Mouse (Mus musculus): Measurements from ENCODE around the gene 1810055G02Rik.
A peak's percentile ranks its signal among the peaks of the same experiment; 100 is the strongest.

Gene 1810055G02Rik

GRCm38 (mm10) chr19:3742716-3743115 lies 34.6 kb downstream of the 1810055G02Rik start:
- DNase-seq (ENCODE audit: low read depth in 1 of 2, low spot score in 2 of 2) = no peak

DNA sequence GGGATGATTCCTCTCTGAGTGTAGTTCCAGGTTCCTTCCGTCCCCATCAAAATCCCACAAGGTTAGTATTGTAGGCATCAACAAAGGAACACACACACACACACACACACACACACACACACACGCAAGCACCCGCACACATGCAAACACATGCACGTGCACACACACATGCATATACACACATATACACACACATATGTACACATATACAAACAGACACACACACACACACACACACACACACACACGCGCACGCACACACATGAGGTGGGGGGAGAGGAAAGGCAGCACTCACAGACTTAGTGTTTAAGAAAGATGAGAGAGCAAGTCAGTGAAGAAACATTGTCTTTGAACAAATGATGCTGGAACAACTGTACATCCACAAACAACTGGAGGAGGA lies 35.3 kb downstream of the 1810055G02Rik start:
- no peak for DNase-seq (ENCODE audit: low read depth in 1 of 2, low spot score in 2 of 2)

DNA sequence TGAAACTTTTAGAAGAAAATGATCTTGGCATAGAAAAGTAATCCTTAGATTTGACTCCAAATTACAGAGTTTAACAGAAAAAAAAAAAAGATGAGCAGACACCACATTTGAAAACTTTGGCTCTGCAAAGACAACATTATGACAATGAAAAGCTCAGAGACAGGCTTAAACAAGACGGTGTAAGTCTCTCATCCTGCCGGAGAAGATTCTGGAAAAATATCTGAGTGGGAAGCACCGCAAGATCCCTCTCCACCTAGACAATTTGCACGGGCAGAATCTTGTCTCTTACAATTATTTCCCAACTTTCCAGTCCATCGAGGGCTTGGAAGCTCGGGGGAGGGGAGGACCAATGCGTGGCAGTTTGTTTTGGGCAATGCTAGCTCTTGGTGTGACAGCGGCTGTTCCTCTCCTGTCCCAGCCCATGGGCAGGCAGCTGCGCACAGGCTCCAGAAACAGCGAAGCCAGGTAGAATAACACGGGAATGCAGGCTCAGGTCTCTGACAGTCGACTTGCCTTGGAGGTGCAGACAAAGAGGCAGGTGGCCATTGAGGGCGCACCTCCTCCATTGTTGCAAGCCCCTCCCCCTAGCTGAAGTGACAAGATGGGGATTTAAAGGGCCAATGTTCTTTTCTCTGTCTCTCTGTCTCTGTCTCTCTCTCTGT lies 35.9 kb downstream of the 1810055G02Rik start:
- DNase-seq (ENCODE audit: low read depth in 1 of 2, low spot score in 2 of 2) = no peak

- no peak for DNase-seq (ENCODE audit: low read depth in 1 of 2, low spot score in 2 of 2)
These were observed 44.6 kb downstream of the 1810055G02Rik start for GRCm38 (mm10) chr19:3752621-3753239.

DNA sequence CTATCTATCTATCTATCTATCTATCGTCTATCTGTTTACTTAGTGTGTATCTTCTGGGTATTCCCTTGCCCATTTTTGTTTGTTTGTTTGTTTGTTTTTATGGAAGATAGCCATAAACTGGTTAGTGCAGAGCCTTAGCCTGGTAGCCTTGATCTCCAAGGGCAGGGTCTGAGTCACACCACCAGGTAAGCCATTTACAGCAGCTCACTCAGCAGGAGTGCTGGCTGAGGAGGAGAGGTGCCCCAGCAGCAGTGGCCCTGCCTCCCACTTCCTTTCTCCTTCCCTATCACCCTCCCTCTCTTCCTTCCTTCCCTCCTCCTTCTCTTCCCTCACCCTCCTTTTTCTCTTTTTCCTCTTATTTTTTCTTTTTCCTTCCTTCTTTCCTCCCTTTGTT lies 45.1 kb downstream of the 1810055G02Rik start:
- no peak for DNase-seq (ENCODE audit: low read depth in 1 of 2, low spot score in 2 of 2)

DNA sequence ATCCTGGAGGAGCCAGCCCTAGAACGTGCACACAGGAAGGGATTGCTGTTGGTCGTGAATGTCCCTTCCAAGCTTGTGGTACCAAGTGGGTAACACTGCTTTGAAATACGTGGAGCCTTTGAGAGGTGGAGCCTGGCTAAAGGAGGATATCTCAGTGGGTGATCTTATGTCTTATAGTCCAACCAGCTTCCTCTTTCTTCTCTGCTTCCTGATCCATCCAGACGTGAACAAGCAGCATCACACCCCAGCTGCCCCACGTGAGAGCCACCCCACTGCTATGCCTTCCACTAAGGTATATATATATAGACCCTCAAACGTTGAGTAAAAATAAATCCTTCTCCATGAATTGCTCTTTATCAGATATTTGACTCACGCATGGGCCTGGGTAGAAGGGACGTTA lies 45.6 kb downstream of the 1810055G02Rik start:
- no peak for DNase-seq (ENCODE audit: low read depth in 1 of 2, low spot score in 2 of 2)

- DNase-seq (ENCODE audit: low read depth in 1 of 2, low spot score in 2 of 2) = no peak
These were observed 49.8 kb downstream of the 1810055G02Rik start for GRCm38 (mm10) chr19:3757861-3758260.

- no peak for DNase-seq (ENCODE audit: low read depth in 1 of 2, low spot score in 2 of 2)
These were observed 57.2 kb downstream of the 1810055G02Rik start for GRCm38 (mm10) chr19:3765221-3765820.

- DNase-seq (ENCODE audit: low read depth in 1 of 2, low spot score in 2 of 2) = no peak
These were observed 58.3 kb downstream of the 1810055G02Rik start for GRCm38 (mm10) chr19:3766378-3766777.

DNA sequence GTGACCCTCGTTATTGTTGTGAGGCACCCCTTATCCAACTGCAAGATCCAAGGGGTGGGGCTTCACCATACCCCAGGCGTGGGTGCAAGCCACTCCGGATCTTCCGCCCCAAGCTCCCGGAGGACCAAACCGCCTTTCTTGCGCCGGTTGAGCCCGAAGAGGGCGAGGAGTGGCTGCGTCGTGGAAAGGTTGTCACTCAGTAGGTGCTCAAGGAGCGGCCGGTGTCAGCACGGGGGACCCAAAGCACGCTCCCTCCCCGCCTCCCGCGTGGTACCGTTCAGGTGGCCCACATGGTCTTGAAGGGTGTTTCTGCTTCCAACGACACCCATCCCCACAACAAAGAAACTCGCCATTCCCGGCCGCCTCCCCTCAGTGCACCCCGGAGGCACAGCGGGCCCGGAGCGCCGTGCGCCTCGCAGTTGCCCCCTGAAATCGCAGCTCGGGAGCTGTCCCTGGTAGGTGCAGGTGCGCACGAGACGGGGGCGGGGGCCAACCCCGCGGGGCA lies 59.2 kb downstream of the 1810055G02Rik start, which contains the start of gene Kmt5b:
Gene Kmt5b, plus strand, starts transcription at position 146 of the 505 bp plus-strand sequence.
- DNase-seq (ENCODE audit: low read depth in 1 of 2, low spot score in 2 of 2) = peak in 1 of 2 experiments; percentile 46
